Mouse (Mus musculus) hematopoietic stem cell, adult 5-6 weeks (primary cell): ENCODE results near the gene Cnn2. TPM values are rescaled to one million over a fixed set of nuclear protein-coding genes. Genes with fewer than 3 reads are reported as not detected.

Source experiments
- ATAC-seq, 2 experiments: fragments of 125-278 bp in 1 of 2; replicated peaks in 1 of 2; 2 replicates each; pipeline ENCODE4 v1.8.0; 2016 to 2017; ENCODE audit warnings: inconsistent platforms in 2 of 2, mild to moderate bottlenecking in 2 of 2, moderate number of reproducible peaks in 2 of 2, low read depth in 1 of 2, moderate TSS enrichment in 1 of 2; ENCODE audit not compliant: low FRiP score in 2 of 2, poor library complexity in 2 of 2, severe bottlenecking in 2 of 2, insufficient read depth in 1 of 2, low TSS enrichment in 1 of 2
- total RNA-seq: library from RNA; stranded (forward); fragments of 172-1452, 232-1000 nt; gene quantifications from 2 replicates; pipeline ENCODE4 v1.2.3, GENCODE M21; 2017

Gene Cnn2
- total RNA-seq, 1 experiment from 2014 or later = 62.2 TPM

GRCm38 (mm10) chr10:79984871-79985270, 3.5 kb upstream of the Cnn2 start:
- peak; percentile 76 to 82 for ATAC-seq

GRCm38 (mm10) chr10:79985334-79986231, 2.8 kb upstream of the Cnn2 start:
- peak in 1 of 2 experiments; percentile 10; a peak in 1 of 4 replicates for ATAC-seq

GRCm38 (mm10) chr10:79986232-79986878, 2.0 kb upstream of the Cnn2 start:
- ATAC-seq = no peak

GRCm38 (mm10) chr10:79986963-79987362, 1.4 kb upstream of the Cnn2 start:
- ATAC-seq = peak; percentile 35 to 51

GRCm38 (mm10) chr10:79987771-79988505, 446 bp upstream of the Cnn2 start:
- no peak for ATAC-seq

- no peak for ATAC-seq
These were observed 945 bp downstream of the Cnn2 start for GRCm38 (mm10) chr10:79989272-79989786.

- no peak for ATAC-seq
These were observed 1.5 kb downstream of the Cnn2 start for GRCm38 (mm10) chr10:79989870-79990269.

- ATAC-seq = no peak
These were observed 2.7 kb downstream of the Cnn2 start for GRCm38 (mm10) chr10:79991099-79991498.

GRCm38 (mm10) chr10:79991548-79991947, 3.2 kb downstream of the Cnn2 start:
- ATAC-seq = no peak

GRCm38 (mm10) chr10:79994397-79995115, 6.2 kb downstream of the Cnn2 start:
- ATAC-seq = peak; percentile 42 to 49; a peak in 3 of 4 replicates

- no peak for ATAC-seq
These were observed 7.3 kb downstream of the Cnn2 start for GRCm38 (mm10) chr10:79995636-79996035.

GRCm38 (mm10) chr10:79996272-79997033, 8.1 kb downstream of the Cnn2 start, which contains the start of gene Abca7:
Abca7 (plus strand) TSS chr10:79996494.
- ATAC-seq = peak; percentile 79 to 87

- ATAC-seq = peak; percentile 57 to 60
These were observed 8.8 kb downstream of the Cnn2 start for GRCm38 (mm10) chr10:79997034-79997760.

GRCm38 (mm10) chr10:79997819-79998218, 9.4 kb downstream of the Cnn2 start:
- ATAC-seq = no peak

- ATAC-seq = no peak
These were observed 13.6 kb downstream of the Cnn2 start for GRCm38 (mm10) chr10:80001945-80002344.

- no peak for ATAC-seq
These were observed 14.4 kb downstream of the Cnn2 start for GRCm38 (mm10) chr10:80002829-80003228.
